Mouse (Mus musculus): Measurements from ENCODE around the gene Zmynd15. TPM values are rescaled to one million over a fixed set of nuclear protein-coding genes. Genes with fewer than 3 reads are reported as not detected.
"Not testable (repeated sequence)": the region's sequence is repeated elsewhere in the genome, so short reads cannot be mapped to it uniquely, and the experiment has no call there.

The Zmynd15 gene
- 0.07 and 0.17 TPM in 2 replicates for polyA plus RNA-seq (2015; fragmentation: Nextera tagmentation; extraction: Ambion mirVana)

- Histone ChIP-seq H3K27ac (no peak within 1 kb of the TSS), H3K36me3 (no peaks in the 10 kb centered on the region), H3K9me3 (replicated peaks) (no peaks in the 10 kb centered on the region), H3K4me2 (peak within 1 kb of the TSS; percentile 72), H3K4me1 (replicated peaks) (peaks cover 13% of the 10 kb centered on the region; the same call in 1 of the 2 replicates), H3K9ac (peak within 1 kb of the TSS; percentile 43; the same call in 1 of the 2 replicates), H3K27me3 (peaks cover 60% of the 10 kb centered on the region), H3K4me3 (replicated peaks) (peak within 1 kb of the TSS; percentile 59)
- DNase-seq: no peak
- ATAC-seq (ENCODE audit: low read depth): no peak
- 16% methylated on average over 32 of the region's 32 CpGs for WGBS (ENCODE audit: insufficient replicate concordance)
Measured at GRCm38 (mm10) chr11:70458688-70459600, at the start of gene Zmynd15. Gene Zmynd15 (plus strand): TSS chr11:70459433.

GRCm38 (mm10) chr11:70409594-70410296 is 49.5 kb upstream of the Zmynd15 start, which contains the start of gene Pelp1:
Gene Pelp1 (minus strand): TSS chr11:70410031.
- peaks cover 29% of the 10 kb centered on the region for H3K36me3 ChIP-seq
- under 1% methylated on average over 59 of the region's 59 CpGs for WGBS (ENCODE audit: insufficient replicate concordance)

GRCm38 (mm10) chr11:70410297-70410643 is 49.0 kb upstream of the Zmynd15 start:
- Histone ChIP-seq H3K4me2 (peak overlapping the region; percentile 88), H3K4me3 (replicated peaks) (peak overlapping the region; percentile 85), H3K4me1 (replicated peaks) (peaks cover 38% of the 10 kb centered on the region), H3K9ac (peak overlapping the region; percentile 90), H3K9me3 (replicated peaks) (no peaks in the 10 kb centered on the region), H3K27ac (peak overlapping the region; percentile 76), H3K27me3 (no peaks in the 10 kb centered on the region), H3K36me3 (peaks cover 24% of the 10 kb centered on the region)
- peak; percentile 29 for ATAC-seq (ENCODE audit: low read depth)
- no peak for DNase-seq
- 38% methylated on average over 6 of the region's 6 CpGs for WGBS (ENCODE audit: insufficient replicate concordance)

More at GRCm38 (mm10) chr11:70409594-70410296, 49.5 kb upstream of the Zmynd15 start, which contains the start of gene Pelp1:
- H3K9me3 ChIP-seq (replicated peaks): no peaks in the 10 kb centered on the region
- peak within 1 kb of the TSS; percentile 76 for H3K27ac ChIP-seq
- no peaks in the 10 kb centered on the region for H3K27me3 ChIP-seq
- DNase-seq (peak; percentile 81), ATAC-seq (ENCODE audit: low read depth) (peak; percentile 92)
- H3K4me2 ChIP-seq: peak within 1 kb of the TSS; percentile 88
- H3K4me1 ChIP-seq (replicated peaks): peaks cover 39% of the 10 kb centered on the region
- peak within 1 kb of the TSS; percentile 85 for H3K4me3 ChIP-seq (replicated peaks)
- H3K9ac ChIP-seq: peak within 1 kb of the TSS; percentile 90

- Histone ChIP-seq H3K4me1 (replicated peaks) (peaks cover 30% of the 10 kb centered on the region), H3K9ac (no peak overlapping the region), H3K4me2 (no peak overlapping the region), H3K27ac (no peak overlapping the region), H3K27me3 (no peaks in the 10 kb centered on the region), H3K4me3 (replicated peaks) (no peak overlapping the region), H3K36me3 (peaks cover 2% of the 10 kb centered on the region; the same call in 1 of the 2 replicates), H3K9me3 (replicated peaks) (no peaks in the 10 kb centered on the region)
- 68% methylated on average over 5 of the region's 5 CpGs for WGBS (ENCODE audit: insufficient replicate concordance)
- ATAC-seq (ENCODE audit: low read depth) (no peak), DNase-seq (no peak)
Measured at GRCm38 (mm10) chr11:70412591-70412990, 46.6 kb upstream of the Zmynd15 start.

- Histone ChIP-seq H3K27ac (no peak overlapping the region), H3K4me1 (replicated peaks) (peaks cover 17% of the 10 kb centered on the region), H3K4me3 (replicated peaks) (no peak overlapping the region), H3K9me3 (replicated peaks) (no peaks in the 10 kb centered on the region), H3K36me3 (no peaks in the 10 kb centered on the region), H3K9ac (no peak overlapping the region), H3K27me3 (no peaks in the 10 kb centered on the region), H3K4me2 (no peak overlapping the region)
- DNase-seq (peak; percentile 69), ATAC-seq (ENCODE audit: low read depth) (no peak)
- 7% methylated on average over 3 of the region's 3 CpGs for WGBS (ENCODE audit: insufficient replicate concordance)
Measured at GRCm38 (mm10) chr11:70413961-70414360, 45.3 kb upstream of the Zmynd15 start.

GRCm38 (mm10) chr11:70418199-70418598 is 41.0 kb upstream of the Zmynd15 start:
- ATAC-seq (ENCODE audit: low read depth): no peak
- no peak overlapping the region for H3K4me2 ChIP-seq
- no peaks in the 10 kb centered on the region for H3K36me3 ChIP-seq
- H3K9ac ChIP-seq: no peak overlapping the region
- WGBS (ENCODE audit: insufficient replicate concordance): 46% methylated on average over 4 of the region's 4 CpGs
- H3K27me3 ChIP-seq: no peaks in the 10 kb centered on the region
- H3K4me3 ChIP-seq (replicated peaks): no peak overlapping the region
- no peak overlapping the region for H3K27ac ChIP-seq
- no peaks in the 10 kb centered on the region for H3K9me3 ChIP-seq (replicated peaks)
- no peaks in the 10 kb centered on the region for H3K4me1 ChIP-seq (replicated peaks)
- no peak for DNase-seq

GRCm38 (mm10) chr11:70419486-70419885 is 39.7 kb upstream of the Zmynd15 start:
- Histone ChIP-seq H3K4me1 (replicated peaks) (no peaks in the 10 kb centered on the region), H3K4me2 (no peak overlapping the region), H3K27me3 (no peaks in the 10 kb centered on the region), H3K27ac (no peak overlapping the region), H3K9ac (no peak overlapping the region), H3K9me3 (replicated peaks) (no peaks in the 10 kb centered on the region), H3K36me3 (no peaks in the 10 kb centered on the region), H3K4me3 (replicated peaks) (no peak overlapping the region)
- ATAC-seq (ENCODE audit: low read depth) (no peak), DNase-seq (no peak)
- WGBS (ENCODE audit: insufficient replicate concordance): 53% methylated on average over 5 of the region's 5 CpGs

GRCm38 (mm10) chr11:70426598-70426997 is 32.6 kb upstream of the Zmynd15 start:
- not testable (repeated sequence) for H3K4me2 ChIP-seq

GRCm38 (mm10) chr11:70431574-70431973 is 27.7 kb upstream of the Zmynd15 start:
- H3K4me2 ChIP-seq: peak overlapping the region; percentile 99
- WGBS (ENCODE audit: insufficient replicate concordance): 45% methylated on average over 5 of the region's 5 CpGs
- no peak for DNase-seq
- no peaks in the 10 kb centered on the region for H3K27me3 ChIP-seq
- peak overlapping the region; percentile 77 for H3K4me3 ChIP-seq (replicated peaks)
- H3K4me1 ChIP-seq (replicated peaks): peaks cover 51% of the 10 kb centered on the region
- peaks cover 8% of the 10 kb centered on the region for H3K36me3 ChIP-seq
- H3K9me3 ChIP-seq (replicated peaks): no peaks in the 10 kb centered on the region
- ATAC-seq (ENCODE audit: low read depth): no peak
- no peak overlapping the region for H3K27ac ChIP-seq
- peak overlapping the region; percentile 87; the same call in 1 of the 2 replicates for H3K9ac ChIP-seq

More at GRCm38 (mm10) chr11:70426598-70426997, 32.6 kb upstream of the Zmynd15 start:
- not testable (repeated sequence) for H3K27ac ChIP-seq; H3K9ac ChIP-seq; H3K4me3 ChIP-seq (replicated peaks); ATAC-seq (ENCODE audit: low read depth); H3K36me3 ChIP-seq; H3K27me3 ChIP-seq; H3K9me3 ChIP-seq (replicated peaks); H3K4me1 ChIP-seq (replicated peaks); DNase-seq
- 65% methylated on average over 6 of the region's 6 CpGs for WGBS (ENCODE audit: insufficient replicate concordance)

- ATAC-seq (ENCODE audit: low read depth): peak; percentile 94
- H3K4me2 ChIP-seq: peak within 1 kb of the TSS; percentile 99
- H3K36me3 ChIP-seq: peaks cover 15% of the 10 kb centered on the region
- no peaks in the 10 kb centered on the region for H3K27me3 ChIP-seq
- WGBS (ENCODE audit: insufficient replicate concordance): under 1% methylated on average over 69 of the region's 75 CpGs
- H3K4me3 ChIP-seq (replicated peaks): peak within 1 kb of the TSS; percentile 77
- H3K27ac ChIP-seq: peak within 1 kb of the TSS; percentile 87
- H3K9ac ChIP-seq: peak within 1 kb of the TSS; percentile 87
- DNase-seq: peak; percentile 99
- H3K9me3 ChIP-seq (replicated peaks): no peaks in the 10 kb centered on the region
- peaks cover 58% of the 10 kb centered on the region for H3K4me1 ChIP-seq (replicated peaks)
Measured at GRCm38 (mm10) chr11:70432048-70432894, 27.0 kb upstream of the Zmynd15 start, which contains the start of gene Arrb2. Gene Arrb2 (plus strand): TSS chr11:70432635.

Measured in liver, embryonic 13.5 days (tissue).